Mouse (Mus musculus): ENCODE measurements around the gene Socs7. TPM values are rescaled to one million over a fixed set of nuclear protein-coding genes. Genes with fewer than 3 reads are reported as not detected.
A peak's percentile ranks its signal among the peaks of the same experiment; 100 is the strongest.
"Not testable (repeated sequence)": the region's sequence is repeated elsewhere in the genome, so short reads cannot be mapped to it uniquely, and the experiment has no call there.

Gene Socs7
- polyA plus RNA-seq, 1 experiment from 2014 or later = 9.0 TPM

DNA sequence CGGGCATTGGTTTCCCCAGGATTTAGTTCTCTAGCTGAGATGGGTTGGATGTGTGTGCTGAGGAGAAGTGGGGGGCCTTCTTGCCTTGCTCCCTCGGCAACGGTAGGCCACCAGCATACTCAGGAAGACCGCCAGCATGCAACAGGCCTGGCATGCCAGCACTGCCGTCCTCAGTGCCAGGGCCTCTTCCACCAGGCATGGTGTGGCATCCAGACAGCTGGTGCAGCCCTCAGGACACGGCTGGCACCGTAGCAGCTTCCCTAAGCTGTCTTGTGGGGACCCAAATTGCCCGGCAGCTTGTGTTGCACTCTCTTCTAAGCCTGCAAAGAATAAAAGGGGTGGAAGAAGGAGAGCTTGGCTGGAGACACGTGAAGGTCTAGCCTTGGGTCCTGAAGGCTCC is 16.0 kb upstream of the Socs7 start:
- H3K4me3 ChIP-seq = no peak overlapping the region
- H3K27me3 ChIP-seq = no peaks in the 10 kb centered on the region
- 66% methylated on average over 9 of the region's 9 CpGs for WGBS
- no peak for ATAC-seq (ENCODE audit: low FRiP score, low read depth)
- no peak overlapping the region for H3K27ac ChIP-seq (replicated peaks)
- H3K4me2 ChIP-seq = no peak overlapping the region
- H3K9me3 ChIP-seq = no peaks in the 10 kb centered on the region
- no peaks in the 10 kb centered on the region for H3K36me3 ChIP-seq
- H3K4me1 ChIP-seq (replicated peaks) = peaks cover 25% of the 10 kb centered on the region
- no peak overlapping the region for H3K9ac ChIP-seq

DNA sequence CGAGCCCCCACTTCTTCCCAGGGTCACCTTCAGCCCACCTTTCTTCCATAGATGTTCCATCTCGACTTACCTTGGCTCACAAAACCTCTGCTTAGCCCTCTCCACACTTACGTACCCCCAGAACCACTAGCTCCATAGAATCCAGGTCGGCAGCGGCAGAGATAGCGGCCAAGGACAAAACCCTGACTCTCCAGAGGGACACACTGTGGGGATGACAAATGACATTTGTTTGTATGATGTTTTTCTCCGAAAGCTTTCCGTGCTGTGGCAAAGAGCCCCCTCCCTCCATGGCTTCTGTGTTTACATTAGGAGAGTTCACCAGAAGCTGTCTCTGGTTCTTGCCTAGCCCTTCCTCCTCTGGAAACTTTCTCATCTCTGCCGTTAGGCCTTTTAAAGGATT is 15.1 kb upstream of the Socs7 start:
- WGBS = 83% methylated on average over 9 of the region's 9 CpGs
- H3K27ac ChIP-seq (replicated peaks) = no peak overlapping the region
- no peak overlapping the region for H3K4me3 ChIP-seq
- no peaks in the 10 kb centered on the region for H3K36me3 ChIP-seq
- H3K27me3 ChIP-seq = no peaks in the 10 kb centered on the region
- H3K9me3 ChIP-seq = no peaks in the 10 kb centered on the region
- H3K4me1 ChIP-seq (replicated peaks) = peaks cover 33% of the 10 kb centered on the region
- H3K4me2 ChIP-seq = no peak overlapping the region
- no peak overlapping the region for H3K9ac ChIP-seq
- no peak for ATAC-seq (ENCODE audit: low FRiP score, low read depth)

DNA sequence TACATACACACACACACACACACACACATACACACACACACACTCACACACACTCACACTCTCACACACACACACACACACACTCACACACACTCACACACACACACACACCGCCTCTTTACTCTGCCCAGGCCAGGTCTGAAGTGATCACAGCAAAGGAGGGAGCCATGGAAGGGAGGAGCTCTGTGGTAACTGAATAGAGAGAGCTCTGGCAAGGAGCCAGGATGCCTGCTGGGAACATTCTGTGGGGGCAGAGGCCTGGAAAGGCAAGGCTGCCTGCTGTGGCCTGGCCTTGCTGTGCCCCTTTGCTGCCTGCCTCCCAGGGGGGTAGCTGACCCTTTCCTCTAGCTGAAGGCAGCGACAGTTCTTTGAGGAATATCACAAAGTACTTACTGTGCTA is 12.3 kb upstream of the Socs7 start:
- peak overlapping the region; percentile 50 for H3K27ac ChIP-seq (replicated peaks)
- H3K9ac ChIP-seq = no peak overlapping the region
- H3K36me3 ChIP-seq = no peaks in the 10 kb centered on the region
- no peak overlapping the region for H3K4me2 ChIP-seq
- peak; percentile 58; the same call in 1 of the 2 replicates for ATAC-seq (ENCODE audit: low FRiP score, low read depth)
- H3K4me1 ChIP-seq (replicated peaks) = peaks cover 31% of the 10 kb centered on the region
- no peak overlapping the region for H3K4me3 ChIP-seq
- no peaks in the 10 kb centered on the region for H3K9me3 ChIP-seq
- H3K27me3 ChIP-seq = no peaks in the 10 kb centered on the region
- WGBS = 6% methylated on average over 2 of the region's 2 CpGs

DNA sequence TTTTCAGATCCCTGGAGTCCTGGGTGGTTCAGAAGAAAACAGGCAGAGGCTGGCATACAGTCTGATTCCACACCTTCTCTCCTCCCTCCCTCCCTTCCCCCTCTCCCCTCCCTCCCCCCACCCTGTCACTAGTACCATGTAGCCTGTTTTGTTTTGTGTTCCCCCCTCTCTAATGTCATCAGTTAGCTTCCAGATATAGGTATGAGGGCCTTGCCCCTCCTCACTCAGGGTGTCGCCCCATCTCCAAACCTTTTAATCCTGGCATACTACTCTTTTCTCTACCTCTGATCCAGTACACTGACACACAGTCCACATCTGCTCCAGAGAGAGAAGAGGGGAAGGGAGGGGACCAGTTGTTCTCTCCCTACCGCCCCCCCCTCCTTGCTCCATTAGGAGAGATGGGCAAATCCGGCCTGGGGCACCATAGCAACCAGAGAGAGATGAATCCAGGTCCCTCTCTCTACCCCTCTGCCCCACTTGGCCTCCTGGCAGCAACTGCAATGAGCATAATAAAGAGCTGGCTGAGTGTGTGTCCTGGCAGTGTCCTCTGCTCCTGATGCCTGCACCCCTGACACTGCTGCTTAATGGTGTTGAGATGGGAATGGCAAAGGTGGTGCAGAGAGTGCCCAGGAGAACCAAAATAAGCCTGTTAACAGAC is 10.2 kb upstream of the Socs7 start, which contains the start of gene Gpr179:
Gene Gpr179, minus strand, starts transcription at position 51 of the 658 bp plus-strand sequence.
- Histone ChIP-seq H3K4me3 (no peak within 1 kb of the TSS), H3K9ac (no peak within 1 kb of the TSS), H3K9me3 (no peaks in the 10 kb centered on the region), H3K27ac (replicated peaks) (no peak within 1 kb of the TSS), H3K4me2 (no peak within 1 kb of the TSS), H3K4me1 (replicated peaks) (peaks cover 31% of the 10 kb centered on the region), H3K27me3 (no peaks in the 10 kb centered on the region), H3K36me3 (no peaks in the 10 kb centered on the region)
- 41% methylated on average over 3 of the region's 3 CpGs for WGBS
- ATAC-seq (ENCODE audit: low FRiP score, low read depth) = 0 out of 2 replicates have a peak, but pooled peaks have one; percentile 60

DNA sequence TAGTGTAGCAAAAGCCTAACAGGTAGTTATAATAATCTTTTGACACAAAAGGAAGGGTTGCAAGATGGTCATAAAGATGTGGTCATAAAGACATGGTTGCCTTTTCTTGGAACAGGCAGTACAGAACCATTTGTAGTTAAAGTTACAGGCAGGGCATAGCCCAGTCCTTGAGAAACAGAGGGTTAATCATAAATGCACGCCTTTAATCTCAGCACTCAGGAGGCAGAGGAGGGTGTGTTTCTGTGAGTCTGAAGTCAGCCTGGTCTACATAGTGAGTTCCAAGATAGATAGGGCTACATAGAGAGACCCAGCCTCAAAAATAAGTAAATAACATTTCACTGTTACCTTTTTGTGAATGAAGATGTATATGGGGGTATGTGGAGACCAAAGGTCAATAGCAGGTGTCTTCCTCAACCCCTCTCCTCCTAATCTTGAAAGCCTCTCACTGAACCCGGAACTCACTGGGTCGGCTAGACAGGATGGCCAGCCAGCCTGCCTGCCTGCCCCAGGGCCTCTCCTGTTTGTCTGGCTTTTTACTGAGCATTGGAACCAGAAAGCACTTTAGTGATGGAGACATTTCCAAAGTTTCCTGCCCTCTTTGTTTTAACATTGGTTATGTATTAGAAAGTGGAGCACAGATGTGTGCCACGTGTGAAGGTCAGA is 9.3 kb upstream of the Socs7 start:
- Histone ChIP-seq H3K4me3 (no peak overlapping the region), H3K4me1 (replicated peaks) (peaks cover 31% of the 10 kb centered on the region), H3K9ac (no peak overlapping the region), H3K4me2 (no peak overlapping the region), H3K36me3 (no peaks in the 10 kb centered on the region), H3K27ac (replicated peaks) (no peak overlapping the region), H3K27me3 (no peaks in the 10 kb centered on the region), H3K9me3 (no peaks in the 10 kb centered on the region)
- ATAC-seq (ENCODE audit: low FRiP score, low read depth) = no peak
- 81% methylated on average over 4 of the region's 4 CpGs for WGBS

DNA sequence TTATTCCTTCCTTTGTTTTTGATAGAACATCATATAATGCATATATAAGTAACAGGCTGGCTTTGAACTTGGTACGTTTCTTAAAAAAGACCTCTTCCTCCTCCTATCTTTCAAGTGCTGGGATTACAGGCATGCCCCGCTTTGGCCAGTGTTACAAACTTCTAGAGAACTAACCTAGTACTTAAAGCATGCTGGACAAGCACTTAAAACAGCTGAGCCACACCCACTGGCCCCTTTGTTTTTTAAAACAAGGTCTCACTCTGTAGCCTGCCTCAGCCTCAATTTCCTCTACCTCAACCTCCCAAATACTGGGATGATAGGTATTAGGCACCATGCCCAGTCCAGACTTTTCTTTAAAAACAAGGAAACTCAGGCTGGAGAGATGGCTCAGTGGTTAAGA is 7.7 kb upstream of the Socs7 start:
- Histone ChIP-seq H3K9me3 (no peaks in the 10 kb centered on the region), H3K36me3 (no peaks in the 10 kb centered on the region), H3K4me2 (no peak overlapping the region), H3K27me3 (no peaks in the 10 kb centered on the region), H3K4me3 (no peak overlapping the region), H3K9ac (no peak overlapping the region), H3K27ac (replicated peaks) (no peak overlapping the region), H3K4me1 (replicated peaks) (peaks cover 28% of the 10 kb centered on the region)
- ATAC-seq (ENCODE audit: low FRiP score, low read depth) = no peak
- 83% methylated on average over 2 of the region's 2 CpGs for WGBS

DNA sequence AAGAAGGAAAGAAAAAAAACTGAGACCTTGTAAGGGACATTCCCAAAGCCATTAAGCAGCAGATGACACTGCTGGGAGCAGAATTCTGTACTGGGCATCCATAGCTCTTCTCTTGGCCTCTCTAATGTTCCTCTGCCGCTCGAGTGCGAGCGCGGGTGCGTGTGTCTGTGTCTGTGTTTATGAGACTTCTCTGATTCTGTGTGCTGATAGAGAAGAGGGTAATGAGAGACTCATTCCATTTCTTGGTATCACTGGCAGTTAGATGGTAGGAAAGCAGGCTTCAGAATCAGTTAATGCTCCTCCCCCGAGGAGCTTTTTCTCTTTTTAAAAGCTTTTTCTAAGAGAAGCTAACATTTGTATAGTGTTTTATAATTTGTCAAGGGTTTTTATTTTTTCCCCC is 7.1 kb upstream of the Socs7 start:
- no peak for ATAC-seq (ENCODE audit: low FRiP score, low read depth)
- H3K4me1 ChIP-seq (replicated peaks) = peaks cover 22% of the 10 kb centered on the region
- no peaks in the 10 kb centered on the region for H3K27me3 ChIP-seq
- no peak overlapping the region for H3K4me3 ChIP-seq
- WGBS = 89% methylated on average over 7 of the region's 7 CpGs
- no peaks in the 10 kb centered on the region for H3K9me3 ChIP-seq
- H3K36me3 ChIP-seq = no peaks in the 10 kb centered on the region
- H3K4me2 ChIP-seq = no peak overlapping the region
- no peak overlapping the region for H3K27ac ChIP-seq (replicated peaks)
- no peak overlapping the region for H3K9ac ChIP-seq

DNA sequence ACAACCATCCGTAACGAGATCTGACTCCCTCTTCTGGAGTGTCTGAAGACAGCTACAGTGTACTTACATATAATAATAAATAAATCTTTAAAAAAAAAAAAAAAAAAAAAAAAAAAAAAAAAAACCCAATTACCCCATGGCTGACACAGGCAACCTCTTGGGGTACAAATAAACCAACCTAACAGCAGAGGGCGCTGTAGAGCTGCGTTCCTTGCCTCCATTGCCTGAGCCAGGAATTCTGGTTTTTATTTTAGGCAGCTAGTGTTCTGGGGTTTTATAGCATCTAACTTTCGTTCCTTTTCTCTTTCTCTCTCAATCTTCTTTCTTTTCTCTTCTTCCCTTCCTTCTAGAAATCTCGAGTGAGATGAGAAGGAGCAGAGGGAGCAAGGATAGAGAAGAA is 4.7 kb upstream of the Socs7 start:
- not testable (repeated sequence) for H3K4me1 ChIP-seq (replicated peaks); H3K27me3 ChIP-seq; H3K36me3 ChIP-seq; H3K9me3 ChIP-seq; ATAC-seq (ENCODE audit: low FRiP score, low read depth); H3K4me3 ChIP-seq; H3K27ac ChIP-seq (replicated peaks); H3K4me2 ChIP-seq; H3K9ac ChIP-seq
- 21% methylated on average over 5 of the region's 6 CpGs for whole genome bisulfite sequencing

DNA sequence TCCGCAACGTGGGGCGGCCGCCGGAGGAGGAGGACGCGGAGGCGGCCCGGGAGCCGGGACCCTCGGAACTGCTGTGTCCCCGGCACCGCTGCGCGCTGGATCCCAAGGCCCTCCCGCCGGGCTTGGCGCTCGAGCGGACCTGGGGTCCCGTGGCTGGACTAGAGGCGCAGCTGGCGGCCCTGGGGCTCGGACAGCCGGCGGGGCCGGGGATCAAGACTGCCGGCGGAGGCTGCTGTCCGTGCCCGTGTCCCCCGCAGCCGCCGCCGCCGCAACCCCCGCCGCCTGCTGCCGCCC is 245 bp downstream of the Socs7 start:
- WGBS = under 1% methylated on average over 25 of the region's 39 CpGs
- Histone ChIP-seq H3K27me3 (no peaks in the 10 kb centered on the region), H3K36me3 (no peaks in the 10 kb centered on the region), H3K9ac (peak overlapping the region; percentile 94), H3K4me2 (peak overlapping the region; percentile 95), H3K9me3 (no peaks in the 10 kb centered on the region), H3K4me1 (replicated peaks) (peaks cover 41% of the 10 kb centered on the region), H3K4me3 (peak overlapping the region; percentile 99), H3K27ac (replicated peaks) (peak overlapping the region; percentile 86)
- peak; percentile 24 for ATAC-seq (ENCODE audit: low FRiP score, low read depth)

DNA sequence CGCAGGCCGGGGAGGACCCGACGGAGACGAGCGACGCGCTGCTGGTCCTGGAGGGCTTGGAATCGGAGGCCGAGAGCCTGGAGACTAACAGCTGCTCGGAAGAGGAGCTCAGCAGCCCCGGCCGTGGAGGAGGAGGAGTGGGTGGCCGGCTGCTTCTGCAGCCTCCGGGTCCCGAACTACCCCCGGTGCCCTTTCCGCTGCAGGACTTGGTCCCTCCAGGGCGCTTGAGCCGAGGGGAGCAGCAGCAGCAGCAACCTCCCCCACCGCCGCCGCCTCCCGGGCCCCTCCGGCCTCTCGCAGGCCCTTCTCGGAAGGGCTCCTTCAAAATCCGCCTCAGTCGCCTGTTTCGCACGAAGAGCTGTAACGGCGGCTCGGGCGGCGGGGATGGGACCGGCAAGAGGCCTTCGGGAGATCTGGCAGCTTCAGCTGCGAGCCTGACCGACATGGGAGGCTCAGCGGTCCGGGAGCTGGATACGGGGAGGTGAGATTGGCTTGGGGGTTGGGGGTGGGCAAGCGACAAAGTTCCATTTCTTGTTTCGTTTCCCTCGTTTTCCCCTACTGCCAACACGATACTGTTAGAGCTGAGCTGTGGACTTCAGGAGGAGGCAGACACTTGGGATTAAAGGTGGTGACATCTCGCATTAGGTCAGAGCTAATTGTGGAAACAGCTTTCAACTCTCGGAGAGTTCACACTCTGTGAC is 742 bp downstream of the Socs7 start:
- peak overlapping the region; percentile 94 for H3K9ac ChIP-seq
- peaks cover 45% of the 10 kb centered on the region for H3K4me1 ChIP-seq (replicated peaks)
- no peaks in the 10 kb centered on the region for H3K36me3 ChIP-seq
- no peaks in the 10 kb centered on the region for H3K9me3 ChIP-seq
- peak overlapping the region; percentile 95 for H3K4me2 ChIP-seq
- under 1% methylated on average over 41 of the region's 49 CpGs for WGBS
- H3K27ac ChIP-seq (replicated peaks) = peak overlapping the region; percentile 86
- peak; percentile 19; the same call in 1 of the 2 replicates for ATAC-seq (ENCODE audit: low FRiP score, low read depth)
- no peaks in the 10 kb centered on the region for H3K27me3 ChIP-seq
- H3K4me3 ChIP-seq = peak overlapping the region; percentile 99

DNA sequence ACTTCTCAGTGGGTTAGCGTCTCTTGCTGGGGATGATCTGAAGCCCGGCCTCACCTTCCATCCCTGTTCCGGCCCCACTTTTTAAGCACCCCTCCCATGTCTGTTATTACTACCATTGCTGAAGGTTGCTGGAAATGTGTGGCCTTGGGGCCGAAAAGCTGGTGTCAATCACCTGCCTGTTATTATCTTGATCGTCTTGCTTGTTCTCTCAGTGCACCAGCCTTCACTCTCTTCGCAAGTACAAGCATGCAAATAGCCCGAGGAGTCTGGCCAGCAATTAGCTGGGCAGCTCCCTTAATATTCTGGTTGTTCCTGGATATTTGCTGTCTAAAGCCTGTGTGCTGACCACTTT is 1.3 kb downstream of the Socs7 start:
- WGBS = 2% methylated on average over 7 of the region's 7 CpGs
- Histone ChIP-seq H3K4me3 (peak overlapping the region; percentile 99), H3K4me2 (peak overlapping the region; percentile 95), H3K9me3 (no peaks in the 10 kb centered on the region), H3K4me1 (replicated peaks) (peaks cover 47% of the 10 kb centered on the region), H3K27me3 (no peaks in the 10 kb centered on the region), H3K9ac (peak overlapping the region; percentile 94), H3K27ac (replicated peaks) (0 out of 2 replicates have a peak overlapping the region, but pooled peaks have one; percentile 9), H3K36me3 (no peaks in the 10 kb centered on the region)
- no peak for ATAC-seq (ENCODE audit: low FRiP score, low read depth)

DNA sequence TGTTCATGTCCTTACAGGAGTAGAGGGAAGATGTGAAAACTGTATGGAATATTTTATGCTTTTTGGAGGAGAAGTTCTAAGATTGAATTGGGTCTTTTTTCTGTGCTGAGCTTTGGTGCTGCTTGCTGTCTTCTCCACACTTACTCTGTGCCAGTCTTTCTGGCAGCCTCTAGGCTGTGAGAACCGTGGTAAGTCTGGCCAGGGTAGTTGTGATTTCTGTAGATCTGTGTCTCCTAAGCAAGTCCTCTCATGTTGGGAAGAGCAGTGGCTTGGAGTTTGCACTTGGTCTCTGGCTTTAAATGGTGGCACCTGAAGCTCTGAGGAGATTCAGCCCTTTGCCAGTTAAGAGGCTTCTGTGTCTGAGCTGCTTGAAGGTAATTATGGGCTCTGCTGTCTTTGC is 3.2 kb downstream of the Socs7 start:
- H3K9ac ChIP-seq = peak overlapping the region; percentile 32; the same call in 1 of the 2 replicates
- H3K4me2 ChIP-seq = peak overlapping the region; percentile 95
- H3K36me3 ChIP-seq = no peaks in the 10 kb centered on the region
- H3K9me3 ChIP-seq = no peaks in the 10 kb centered on the region
- H3K4me1 ChIP-seq (replicated peaks) = peaks cover 54% of the 10 kb centered on the region
- 53% methylated on average over 1 of the region's 1 CpGs for WGBS
- H3K4me3 ChIP-seq = peak overlapping the region; percentile 99
- no peak for ATAC-seq (ENCODE audit: low FRiP score, low read depth)
- H3K27ac ChIP-seq (replicated peaks) = 0 out of 2 replicates have a peak overlapping the region, but pooled peaks have one; percentile 12
- no peaks in the 10 kb centered on the region for H3K27me3 ChIP-seq
